Mouse (Mus musculus): ENCODE measurements at regions not wholly inside any gene's neighbourhood (a gene's known extent, or its start where the extent isn't known, plus 50 kb on each side); places are given as distances from the start of the nearest gene placed in this dataset.
A peak's percentile ranks its signal among the peaks of the same experiment; 100 is the strongest.

- Histone ChIP-seq H3K27ac (ENCODE audit: low read depth, low read length) (no peak overlapping the region), H3K36me3 (ENCODE audit: insufficient read depth, low read length) (no peaks in the 10 kb centered on the region), H3K9me3 (ENCODE audit: low read length) (no peaks in the 10 kb centered on the region), H3K27me3 (ENCODE audit: insufficient read depth, low read length) (no peaks in the 10 kb centered on the region), H3K9ac (replicated peaks; ENCODE audit: low read length, poor library complexity, severe bottlenecking) (no peak overlapping the region), H3K4me1 (ENCODE audit: insufficient read depth, low read length) (no peaks in the 10 kb centered on the region), H3K4me3 (ENCODE audit: low read depth, low read length) (no peak overlapping the region), H3K4me2 (ENCODE audit: low read depth, low read length, poor library complexity, severe bottlenecking) (no peak overlapping the region)
- WGBS = 52% methylated on average over 12 of the region's 12 CpGs
- no peak for ATAC-seq (ENCODE audit: low FRiP score)
- DNase-seq (ENCODE audit: low spot score) = peak; percentile 65
- TF ChIP-seq CTCF (IDR thresholded peaks at IDR 0.05) = no peak
Measured at GRCm38 (mm10) chrX:11437151-11437944, 109.7 kb downstream of the H2al1j start.

DNA sequence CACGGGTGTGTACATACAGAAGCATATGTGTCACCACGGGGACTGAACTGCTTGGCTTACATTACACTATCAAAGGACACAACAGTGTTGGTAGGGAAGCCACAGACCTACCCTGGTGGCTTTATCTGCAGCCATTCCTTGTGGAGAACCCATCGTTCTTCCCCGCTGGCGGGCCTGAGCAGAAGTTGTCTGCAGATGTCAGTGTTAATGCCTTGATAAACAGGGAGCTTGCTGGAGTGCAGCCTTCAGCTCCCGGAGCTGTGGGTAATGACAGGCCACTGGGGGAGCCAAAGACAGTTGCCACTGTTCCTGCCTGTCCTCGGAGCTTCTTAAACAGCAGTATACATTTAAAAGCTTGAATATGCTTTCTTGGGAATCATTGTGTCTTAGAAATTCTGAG, 115.9 kb downstream of the H2al1j start:
- WGBS = 58% methylated on average over 7 of the region's 7 CpGs

DNA sequence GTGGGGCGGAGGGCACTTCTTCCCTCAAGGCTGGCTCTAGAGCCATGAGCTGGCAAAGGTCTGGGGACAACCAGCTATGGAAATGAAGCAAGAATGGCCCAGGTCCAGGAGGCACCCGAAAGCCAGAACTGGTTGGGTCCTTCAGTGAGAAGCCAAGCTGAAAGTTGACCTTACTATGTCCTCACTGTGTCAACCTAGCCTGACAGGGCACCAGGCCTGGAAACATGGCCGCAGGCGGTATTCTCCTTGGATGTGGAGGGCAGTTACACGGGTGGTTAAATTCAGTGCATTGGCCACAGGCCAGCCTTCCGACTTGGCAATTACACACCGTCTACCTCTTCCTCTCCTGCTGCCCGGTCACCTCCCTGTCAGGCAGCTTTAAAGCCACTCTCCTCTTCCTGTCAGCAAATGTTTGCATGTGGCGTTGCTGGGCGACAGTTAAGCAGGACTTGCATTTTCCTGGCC, 116.7 kb downstream of the H2al1j start:
- Histone ChIP-seq H3K4me3 (ENCODE audit: low read depth, low read length) (no peak overlapping the region), H3K9ac (replicated peaks; ENCODE audit: low read length, poor library complexity, severe bottlenecking) (no peak overlapping the region), H3K9me3 (ENCODE audit: low read length) (no peaks in the 10 kb centered on the region), H3K27me3 (ENCODE audit: insufficient read depth, low read length) (no peaks in the 10 kb centered on the region), H3K27ac (ENCODE audit: low read depth, low read length) (no peak overlapping the region), H3K36me3 (ENCODE audit: insufficient read depth, low read length) (no peaks in the 10 kb centered on the region), H3K4me2 (ENCODE audit: low read depth, low read length, poor library complexity, severe bottlenecking) (no peak overlapping the region), H3K4me1 (ENCODE audit: insufficient read depth, low read length) (no peaks in the 10 kb centered on the region)
- ATAC-seq (ENCODE audit: low FRiP score) (no peak), DNase-seq (ENCODE audit: low spot score) (no peak)
- 60% methylated on average over 10 of the region's 10 CpGs for WGBS
- TF ChIP-seq CTCF (IDR thresholded peaks at IDR 0.05) = no peak

More for the DNA sequence above, 115.9 kb downstream of the H2al1j start:
- peak; percentile 55 for DNase-seq (ENCODE audit: low spot score)
- TF ChIP-seq CTCF (IDR thresholded peaks at IDR 0.05) = peak; percentile 59
- Histone ChIP-seq H3K4me1 (ENCODE audit: insufficient read depth, low read length) (no peaks in the 10 kb centered on the region), H3K36me3 (ENCODE audit: insufficient read depth, low read length) (no peaks in the 10 kb centered on the region), H3K27me3 (ENCODE audit: insufficient read depth, low read length) (no peaks in the 10 kb centered on the region), H3K27ac (ENCODE audit: low read depth, low read length) (no peak overlapping the region), H3K9me3 (ENCODE audit: low read length) (no peaks in the 10 kb centered on the region), H3K4me3 (ENCODE audit: low read depth, low read length) (no peak overlapping the region), H3K4me2 (ENCODE audit: low read depth, low read length, poor library complexity, severe bottlenecking) (no peak overlapping the region), H3K9ac (replicated peaks; ENCODE audit: low read length, poor library complexity, severe bottlenecking) (no peak overlapping the region)
- no peak for ATAC-seq (ENCODE audit: low FRiP score)

DNA sequence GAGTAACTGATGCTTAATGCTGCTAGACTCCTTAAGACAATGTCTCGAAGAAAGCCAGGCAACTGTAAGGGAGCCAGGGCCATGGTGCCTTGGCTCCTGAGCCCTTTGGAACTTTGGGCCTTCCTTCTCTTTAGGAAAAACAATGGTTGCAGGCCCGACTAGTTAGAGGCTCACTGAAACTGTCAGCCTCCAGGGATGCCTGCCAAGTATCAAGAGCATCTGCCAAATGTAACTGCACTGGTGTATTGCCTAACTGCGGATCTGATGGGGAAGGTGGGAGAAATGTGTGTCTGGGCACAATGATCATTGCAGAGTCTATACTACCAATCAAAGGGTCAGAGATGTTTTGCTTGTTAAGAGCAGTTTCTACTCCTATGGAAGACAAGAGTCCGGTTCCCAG, 121.1 kb downstream of the H2al1j start:
- Histone ChIP-seq H3K9ac (replicated peaks; ENCODE audit: low read length, poor library complexity, severe bottlenecking) (no peak overlapping the region), H3K4me2 (ENCODE audit: low read depth, low read length, poor library complexity, severe bottlenecking) (no peak overlapping the region), H3K27ac (ENCODE audit: low read depth, low read length) (no peak overlapping the region), H3K9me3 (ENCODE audit: low read length) (no peaks in the 10 kb centered on the region), H3K27me3 (ENCODE audit: insufficient read depth, low read length) (no peaks in the 10 kb centered on the region), H3K4me3 (ENCODE audit: low read depth, low read length) (no peak overlapping the region), H3K36me3 (ENCODE audit: insufficient read depth, low read length) (no peaks in the 10 kb centered on the region), H3K4me1 (ENCODE audit: insufficient read depth, low read length) (no peaks in the 10 kb centered on the region)
- 73% methylated on average over 4 of the region's 4 CpGs for WGBS
- no peak for ATAC-seq (ENCODE audit: low FRiP score)
- DNase-seq (ENCODE audit: low spot score) = no peak
- TF ChIP-seq CTCF (IDR thresholded peaks at IDR 0.05) = no peak

DNA sequence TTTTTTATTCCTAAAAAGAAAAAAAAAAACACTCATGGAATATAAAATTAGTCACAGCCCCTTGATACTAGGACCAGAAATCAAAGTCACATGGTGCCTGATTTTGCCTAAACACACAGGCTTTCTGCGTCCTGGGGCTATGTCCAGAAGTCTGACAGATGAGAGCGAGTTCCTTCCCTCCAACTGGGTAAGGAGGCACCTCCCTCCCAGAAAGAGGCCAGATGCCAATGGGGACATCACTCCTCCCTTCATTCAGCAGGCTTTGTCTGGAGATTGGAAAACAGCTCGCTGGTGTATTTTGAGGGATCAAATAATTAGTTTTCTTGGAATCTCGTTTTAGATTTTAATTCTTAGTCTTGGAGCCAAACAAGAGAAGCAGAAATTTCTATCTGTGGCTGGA, 130.9 kb downstream of the H2al1j start:
- H3K4me2 ChIP-seq (ENCODE audit: low read depth, low read length, poor library complexity, severe bottlenecking) = no peak overlapping the region

GRCm38 (mm10) chrX:11463955-11464511, 136.4 kb downstream of the H2al1j start:
- no peaks in the 10 kb centered on the region for H3K4me1 ChIP-seq (ENCODE audit: insufficient read depth, low read length)
- DNase-seq (ENCODE audit: low spot score) = no peak
- no peak overlapping the region for H3K9ac ChIP-seq (replicated peaks; ENCODE audit: low read length, poor library complexity, severe bottlenecking)
- no peaks in the 10 kb centered on the region for H3K36me3 ChIP-seq (ENCODE audit: insufficient read depth, low read length)
- H3K27ac ChIP-seq (ENCODE audit: low read depth, low read length) = no peak overlapping the region
- no peak overlapping the region for H3K4me3 ChIP-seq (ENCODE audit: low read depth, low read length)
- WGBS = 80% methylated on average over 3 of the region's 3 CpGs
- no peak for ATAC-seq (ENCODE audit: low FRiP score)
- no peaks in the 10 kb centered on the region for H3K9me3 ChIP-seq (ENCODE audit: low read length)
- TF ChIP-seq CTCF (IDR thresholded peaks at IDR 0.05) = no peak
- H3K27me3 ChIP-seq (ENCODE audit: insufficient read depth, low read length) = no peaks in the 10 kb centered on the region
- H3K4me2 ChIP-seq (ENCODE audit: low read depth, low read length, poor library complexity, severe bottlenecking) = no peak overlapping the region

More for the DNA sequence above, 130.9 kb downstream of the H2al1j start:
- Histone ChIP-seq H3K9me3 (ENCODE audit: low read length) (no peaks in the 10 kb centered on the region), H3K4me1 (ENCODE audit: insufficient read depth, low read length) (no peaks in the 10 kb centered on the region), H3K27me3 (ENCODE audit: insufficient read depth, low read length) (no peaks in the 10 kb centered on the region), H3K9ac (replicated peaks; ENCODE audit: low read length, poor library complexity, severe bottlenecking) (no peak overlapping the region), H3K4me3 (ENCODE audit: low read depth, low read length) (no peak overlapping the region), H3K27ac (ENCODE audit: low read depth, low read length) (no peak overlapping the region), H3K36me3 (ENCODE audit: insufficient read depth, low read length) (no peaks in the 10 kb centered on the region)
- WGBS = 27% methylated on average over 4 of the region's 4 CpGs
- TF ChIP-seq CTCF (IDR thresholded peaks at IDR 0.05) = no peak
- no peak for ATAC-seq (ENCODE audit: low FRiP score)
- no peak for DNase-seq (ENCODE audit: low spot score)

Measured in midbrain, postnatal 0 days (tissue).